Mouse (Mus musculus) frontal cortex, postnatal 14 days (tissue): ENCODE measurements around the gene Gm21969.

Experiments
- DNase-seq, 2 experiments: peaks; one replicate each; pipeline ENCODE4 v3.0.0; 2022; ENCODE audit warnings: low spot score in 2 of 2

The Gm21969 gene

GRCm38 (mm10) chr4:139653238-139653637 is 50.3 kb downstream of the Gm21969 start, which contains the start of gene Tas1r2:
Gene Tas1r2 (plus strand): TSS chr4:139653538.
- DNase-seq, result no peak

GRCm38 (mm10) chr4:139661897-139662296 is 58.9 kb downstream of the Gm21969 start:
- DNase-seq, result no peak

- no peak for DNase-seq
Measured at GRCm38 (mm10) chr4:139667632-139668031, 64.6 kb downstream of the Gm21969 start.

GRCm38 (mm10) chr4:139669847-139670246 is 66.9 kb downstream of the Gm21969 start:
- DNase-seq, result peak in 1 of 2 experiments; percentile 22

- DNase-seq, result no peak
Measured at GRCm38 (mm10) chr4:139675696-139676095, 72.7 kb downstream of the Gm21969 start.

- no peak for DNase-seq
Measured at GRCm38 (mm10) chr4:139683728-139684638, 81.0 kb downstream of the Gm21969 start.

- peak; percentile 23 to 62 for DNase-seq
Measured at GRCm38 (mm10) chr4:139684639-139685017, 81.6 kb downstream of the Gm21969 start.

GRCm38 (mm10) chr4:139688058-139688457 is 85.1 kb downstream of the Gm21969 start:
- DNase-seq, result no peak

GRCm38 (mm10) chr4:139689627-139690269 is 86.8 kb downstream of the Gm21969 start:
- DNase-seq, result no peak

- DNase-seq, result no peak
Measured at GRCm38 (mm10) chr4:139693315-139693714, 90.3 kb downstream of the Gm21969 start.

GRCm38 (mm10) chr4:139697755-139698154 is 94.8 kb downstream of the Gm21969 start:
- DNase-seq, result no peak

- no peak for DNase-seq
Measured at GRCm38 (mm10) chr4:139698602-139699001, 95.6 kb downstream of the Gm21969 start.

GRCm38 (mm10) chr4:139702914-139703313 is 99.9 kb downstream of the Gm21969 start:
- no peak for DNase-seq

- DNase-seq, result no peak
Measured at GRCm38 (mm10) chr4:139703468-139703867, 100.5 kb downstream of the Gm21969 start.

GRCm38 (mm10) chr4:139705986-139706385 is 103.0 kb downstream of the Gm21969 start:
- DNase-seq, result no peak

- DNase-seq, result no peak
Measured at GRCm38 (mm10) chr4:139710467-139711334, 107.7 kb downstream of the Gm21969 start.
